Mouse (Mus musculus) neural tube, embryonic 10.5 days (tissue): Measurements from ENCODE around the gene Alg9.

Experiments
- DNase-seq: peaks from one replicate; pipeline ENCODE4 v3.0.0-alpha.2; 2017; ENCODE audit warnings: low spot score; ENCODE audit errors: extremely low spot score

The Alg9 gene

GRCm38 (mm10) chr9:50774991-50775612, at the start of gene Alg9, which contains the start of gene 1110032A03Rik:
Alg9 (plus strand) TSS chr9:50775019.
1110032A03Rik (minus strand) TSS chr9:50775520.
- peak; percentile 90 for DNase-seq

- DNase-seq: peak; percentile 38
Measured at GRCm38 (mm10) chr9:50725921-50726590, 48.8 kb upstream of the Alg9 start.

GRCm38 (mm10) chr9:50727171-50727924, 47.5 kb upstream of the Alg9 start:
- DNase-seq: no peak

- peak; percentile 87 for DNase-seq
Measured at GRCm38 (mm10) chr9:50727925-50728651, 46.7 kb upstream of the Alg9 start.

DNA sequence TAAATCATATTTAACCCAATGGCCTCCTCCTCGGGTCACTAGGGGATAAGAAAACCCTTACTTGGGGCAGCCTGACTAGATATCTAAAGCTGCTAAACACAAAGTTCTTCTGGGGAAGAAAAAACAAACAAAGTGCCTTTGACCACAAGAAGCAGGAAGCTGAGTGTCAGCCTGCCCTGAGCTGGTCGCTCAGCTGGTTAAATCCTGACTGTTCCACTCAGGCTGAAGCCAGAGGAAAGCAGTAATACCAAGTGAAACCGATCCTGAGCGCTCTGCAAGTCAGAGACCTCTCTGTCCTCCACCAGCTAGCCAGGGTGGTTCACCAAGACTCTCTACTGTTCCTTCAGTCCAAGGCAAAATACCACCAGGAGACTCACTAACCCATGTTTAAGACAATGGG, 45.2 kb upstream of the Alg9 start:
- DNase-seq: no peak

GRCm38 (mm10) chr9:50732560-50732959, 42.3 kb upstream of the Alg9 start:
- DNase-seq: no peak

DNA sequence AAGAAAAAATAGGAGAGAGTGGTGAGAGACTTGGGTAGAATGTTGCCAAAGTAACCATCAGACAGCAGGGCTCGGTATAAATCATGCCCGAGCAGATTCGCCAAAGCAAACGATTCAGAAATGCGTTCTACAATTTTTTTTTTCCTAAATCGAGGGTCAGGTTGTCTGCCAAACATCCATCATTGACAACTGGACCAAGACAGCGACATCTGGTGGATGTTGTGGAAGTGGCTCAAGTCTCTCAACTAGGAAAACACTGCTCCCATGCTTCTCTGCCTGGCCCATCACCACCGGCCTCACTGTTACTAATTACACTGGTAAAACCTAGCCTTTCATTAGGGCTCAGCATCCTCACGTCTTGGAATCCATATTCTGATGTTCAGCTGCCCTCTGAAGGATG, 39.8 kb upstream of the Alg9 start:
- peak; percentile 54 for DNase-seq

DNA sequence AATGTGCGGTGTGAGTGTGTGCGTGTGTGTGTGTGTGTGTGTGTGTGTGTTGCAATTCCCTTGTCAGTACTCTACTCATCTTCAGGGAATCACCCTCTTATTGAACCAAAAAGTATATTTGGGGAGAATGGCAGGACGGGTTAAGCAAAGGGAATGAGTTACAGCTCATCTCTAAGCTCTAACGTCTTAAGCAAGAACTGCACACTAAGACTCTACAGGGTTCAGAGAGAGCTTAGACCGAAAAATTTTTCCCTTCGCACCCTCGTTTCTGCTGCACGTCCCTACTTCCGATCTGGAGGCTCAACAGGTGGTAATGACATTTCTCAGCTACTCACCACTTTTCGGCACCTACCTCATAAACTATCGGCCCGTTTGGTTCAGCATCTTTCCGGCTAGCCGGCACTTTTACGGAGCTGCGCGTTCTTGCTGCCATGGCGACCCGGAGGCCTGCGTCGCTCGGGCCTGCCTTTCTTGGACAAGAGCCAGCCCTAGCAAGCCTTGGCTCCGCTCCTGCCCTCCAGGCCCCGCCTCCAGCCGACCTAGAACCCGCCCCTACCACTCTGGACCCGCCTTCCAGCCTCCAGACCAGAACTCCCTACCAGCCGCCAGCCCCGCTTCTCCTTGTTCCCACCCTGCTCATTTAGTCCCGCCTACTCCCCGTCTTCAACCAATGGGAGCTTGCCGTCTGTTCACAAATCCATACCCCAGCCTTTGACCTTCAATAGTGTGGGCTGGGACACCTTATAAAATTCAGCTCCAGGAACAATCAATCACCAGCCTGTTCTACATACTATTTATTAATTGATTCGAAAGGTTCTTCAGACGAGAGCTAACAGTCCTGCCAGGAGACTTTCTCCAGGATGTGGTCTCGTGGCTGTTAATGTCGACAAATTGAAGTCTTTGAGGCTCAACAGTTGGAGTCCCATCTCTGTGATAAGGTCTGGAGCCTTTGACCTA, 35.6 kb upstream of the Alg9 start, which contains the start of gene Dixdc1:
Gene Dixdc1, minus strand, starts transcription at position 604 of the 957 bp plus-strand sequence.
- DNase-seq: peak; percentile 88

- DNase-seq: no peak
Measured at GRCm38 (mm10) chr9:50740867-50741784, 33.7 kb upstream of the Alg9 start.

- no peak for DNase-seq
Measured at GRCm38 (mm10) chr9:50742261-50742660, 32.6 kb upstream of the Alg9 start.

DNA sequence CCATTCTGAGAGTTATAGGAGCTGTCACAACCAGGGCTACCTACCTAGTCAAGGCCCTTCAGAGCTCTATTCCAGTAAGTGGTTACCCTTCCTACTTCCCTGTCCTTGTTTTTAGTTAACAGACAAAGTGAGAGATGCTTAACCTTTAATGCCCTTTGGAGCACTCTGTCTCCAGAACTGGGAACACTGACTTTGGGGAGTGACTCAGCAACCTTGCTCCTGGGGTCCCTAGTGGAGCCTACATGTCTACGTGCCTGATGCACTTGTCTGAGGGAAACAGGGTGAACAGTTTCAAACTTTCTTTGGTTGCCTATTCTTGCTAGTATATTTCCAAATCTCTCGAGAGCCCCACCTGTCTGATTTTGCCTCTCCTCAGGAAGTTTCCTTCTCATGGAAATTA, 32.1 kb upstream of the Alg9 start:
- no peak for DNase-seq

GRCm38 (mm10) chr9:50745806-50746205, 29.0 kb upstream of the Alg9 start:
- no peak for DNase-seq

- DNase-seq: peak; percentile 40
Measured at GRCm38 (mm10) chr9:50746214-50746677, 28.6 kb upstream of the Alg9 start, which contains the start of gene 2310030G06Rik. 2310030G06Rik (minus strand) TSS chr9:50746536.

DNA sequence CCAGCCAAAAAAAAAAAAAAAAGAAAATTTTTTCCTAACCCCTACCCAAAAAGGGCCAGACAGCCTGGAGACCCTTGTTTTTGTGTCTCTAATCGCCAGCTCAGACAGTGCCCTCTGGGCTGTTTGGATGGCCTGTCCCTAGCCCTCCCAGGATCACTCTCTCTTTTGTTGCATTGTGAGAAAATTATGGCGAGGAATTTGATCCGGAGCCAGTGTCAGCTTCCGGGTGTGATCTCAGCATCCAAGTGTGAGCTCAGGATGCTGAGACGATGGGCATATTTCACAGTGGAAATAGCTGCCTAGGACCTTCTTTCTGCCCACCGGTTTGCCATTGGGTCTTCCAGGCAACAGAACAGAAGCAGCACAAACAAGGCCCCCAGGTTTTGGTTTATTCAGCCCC, 24.1 kb upstream of the Alg9 start:
- DNase-seq: no peak

- DNase-seq: no peak
Measured at GRCm38 (mm10) chr9:50751323-50751722, 23.5 kb upstream of the Alg9 start, which contains the start of gene Cryab. Cryab (plus strand) TSS chr9:50751325.

- DNase-seq: no peak
Measured at GRCm38 (mm10) chr9:50752054-50752602, 22.7 kb upstream of the Alg9 start, which contains the start of gene Hspb2. Hspb2 (minus strand) TSS chr9:50752354.

GRCm38 (mm10) chr9:50752784-50753615, 21.8 kb upstream of the Alg9 start:
- no peak for DNase-seq

DNA sequence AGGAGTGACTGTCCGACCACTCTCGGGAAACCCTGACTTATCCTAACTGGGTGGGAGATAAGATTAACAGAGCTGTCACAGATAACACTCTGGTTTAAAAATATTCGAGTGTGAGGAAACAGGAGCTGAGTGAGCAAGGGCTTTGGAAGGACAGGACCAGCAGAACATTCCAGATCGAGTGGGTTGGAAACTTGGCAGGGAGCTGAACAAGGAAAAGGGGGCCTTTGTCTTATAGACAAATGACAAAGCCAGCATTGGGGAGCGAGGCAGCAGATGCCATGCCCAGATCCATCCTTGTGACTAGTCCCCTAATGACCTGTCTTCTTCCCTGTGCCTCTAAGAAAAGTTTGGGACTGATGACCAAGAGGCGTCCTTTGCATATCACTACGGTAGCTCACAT, 20.9 kb upstream of the Alg9 start:
- no peak for DNase-seq
